Mouse (Mus musculus) midbrain, embryonic 11.5 days (tissue): ENCODE measurements around the gene Arl15. TPM values are rescaled to one million over a fixed set of nuclear protein-coding genes. Genes with fewer than 3 reads are reported as not detected.

ENCODE experiments used
- ATAC-seq: fragments of 200-750 bp; cut with Nextera tagmentation; 2 replicates; pipeline ENCODE4 v1.8.0; 2017; ENCODE audit warnings: moderate TSS enrichment, moderate library complexity; ENCODE audit not compliant: low FRiP score
- DNase-seq: peaks from one replicate; pipeline ENCODE4 v3.0.0; 2015; ENCODE audit warnings: low spot score; ENCODE audit errors: missing footprints
- H3K27ac ChIP-seq: fragments of 300-500 bp; sonication (generic); 2 replicates; pipeline ENCODE4 v1.5.1; 2014; ENCODE audit warnings: low read depth, low read length
- H3K27me3 ChIP-seq: fragments of 300-500 bp; sonication (generic); 2 replicates; pipeline ENCODE4 v1.6.1; 2014; ENCODE audit warnings: mild to moderate bottlenecking, low read length, moderate library complexity, mixed read lengths; ENCODE audit not compliant: control insufficient read depth, insufficient read depth
- H3K36me3 ChIP-seq: fragments of 300-500 bp; sonication (generic); 2 replicates; pipeline ENCODE4 v1.6.1; 2014; ENCODE audit warnings: mild to moderate bottlenecking, low read length, moderate library complexity, mixed read lengths; ENCODE audit not compliant: control insufficient read depth, insufficient read depth
- H3K4me1 ChIP-seq: fragments of 300-500 bp; sonication (generic); 2 replicates; pipeline ENCODE4 v1.6.1; 2014; ENCODE audit warnings: low read length; ENCODE audit not compliant: control insufficient read depth, insufficient read depth
- H3K4me2 ChIP-seq: fragments of 300-500 bp; sonication (generic); 2 replicates; pipeline ENCODE4 v1.6.1; 2014; ENCODE audit warnings: mild to moderate bottlenecking, moderate library complexity
- H3K4me3 ChIP-seq: fragments of 300-500 bp; sonication (generic); 2 replicates; pipeline ENCODE4 v1.5.1; 2014; ENCODE audit warnings: low read depth, low read length
- H3K9ac ChIP-seq: fragments of 300-500 bp; sonication (generic); 2 replicates; pipeline ENCODE4 v1.6.1; 2014; ENCODE audit warnings: low read length
- H3K9me3 ChIP-seq: fragments of 300-500 bp; sonication (generic); 2 replicates; pipeline ENCODE4 v1.6.1; 2016; ENCODE audit warnings: low read length; ENCODE audit not compliant: control insufficient read depth
- WGBS: fragments of 180-500 bp; shearing (Covaris S2); extraction: QIAGEN DNeasy Blood & Tissue Kit; methylation state at CpG from one replicate; pipeline ENCODE4 v1.1.7; 2014; 5-methylcytosine and 5-hydroxymethylcytosine counted together
- polyA plus RNA-seq: library from polyadenylated mRNA; unstranded; fragments of >200 nt; fragmentation: Nextera tagmentation; extraction: Ambion mirVana; gene quantifications from 2 replicates; pipeline ENCODE4 v1.2.1, GENCODE M21; 2014

The Arl15 gene
- polyA plus RNA-seq, 1 experiment from 2014 or later: 13.6 TPM

- Histone ChIP-seq H3K27me3 (no peaks in the 10 kb centered on the region), H3K4me3 (no peak overlapping the region), H3K36me3 (no peaks in the 10 kb centered on the region), H3K4me2 (no peak overlapping the region), H3K9me3 (no peaks in the 10 kb centered on the region), H3K27ac (no peak overlapping the region), H3K4me1 (no peaks in the 10 kb centered on the region), H3K9ac (no peak overlapping the region)
- DNase-seq (no peak), ATAC-seq (no peak)
These were observed 302.1 kb downstream of the Arl15 start for GRCm38 (mm10) chr13:114096386-114096785.

GRCm38 (mm10) chr13:114101155-114101554 is 306.9 kb downstream of the Arl15 start:
- H3K4me1 ChIP-seq: no peaks in the 10 kb centered on the region
- no peak overlapping the region for H3K9ac ChIP-seq
- H3K4me3 ChIP-seq: no peak overlapping the region
- H3K4me2 ChIP-seq: no peak overlapping the region
- ATAC-seq (no peak), DNase-seq (peak; percentile 60)
- WGBS: 83% methylated on average over 5 of the region's 5 CpGs
- H3K36me3 ChIP-seq: no peaks in the 10 kb centered on the region
- no peaks in the 10 kb centered on the region for H3K9me3 ChIP-seq
- no peak overlapping the region for H3K27ac ChIP-seq
- H3K27me3 ChIP-seq: no peaks in the 10 kb centered on the region

DNA sequence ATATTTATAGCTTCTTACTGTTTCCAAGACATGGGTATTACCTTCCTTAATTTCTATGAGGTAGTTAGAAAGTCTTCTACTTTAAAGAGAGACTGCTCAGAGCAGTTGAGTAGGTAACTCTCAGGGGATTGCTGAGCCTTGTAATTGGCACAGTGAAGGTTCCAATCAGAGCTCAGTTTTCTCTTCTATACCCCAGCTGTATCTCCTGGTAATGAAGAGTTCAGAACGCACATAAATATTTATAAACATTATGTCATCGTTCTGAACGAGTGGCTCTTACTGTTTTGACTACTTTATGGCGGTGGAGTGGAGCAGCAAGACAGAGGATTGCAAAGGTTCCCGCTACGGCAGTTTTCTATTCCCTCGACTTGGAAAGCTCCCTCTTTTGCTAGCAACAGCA is 311.8 kb downstream of the Arl15 start:
- Histone ChIP-seq H3K36me3 (no peaks in the 10 kb centered on the region), H3K27me3 (no peaks in the 10 kb centered on the region), H3K4me1 (no peaks in the 10 kb centered on the region), H3K4me3 (no peak overlapping the region), H3K9me3 (no peaks in the 10 kb centered on the region), H3K27ac (no peak overlapping the region), H3K4me2 (no peak overlapping the region), H3K9ac (no peak overlapping the region)
- DNase-seq (no peak), ATAC-seq (no peak)
- WGBS: 73% methylated on average over 7 of the region's 7 CpGs

GRCm38 (mm10) chr13:114107499-114107898 is 313.2 kb downstream of the Arl15 start:
- 94% methylated on average over 7 of the region's 7 CpGs for WGBS
- no peak overlapping the region for H3K9ac ChIP-seq
- ATAC-seq: no peak
- peak; percentile 68 for DNase-seq
- no peak overlapping the region for H3K4me2 ChIP-seq
- no peaks in the 10 kb centered on the region for H3K36me3 ChIP-seq
- no peaks in the 10 kb centered on the region for H3K9me3 ChIP-seq
- no peak overlapping the region for H3K27ac ChIP-seq
- H3K27me3 ChIP-seq: no peaks in the 10 kb centered on the region
- H3K4me3 ChIP-seq: no peak overlapping the region
- no peaks in the 10 kb centered on the region for H3K4me1 ChIP-seq

GRCm38 (mm10) chr13:114109441-114109840 is 315.1 kb downstream of the Arl15 start:
- Histone ChIP-seq H3K27ac (no peak overlapping the region), H3K4me2 (no peak overlapping the region), H3K27me3 (no peaks in the 10 kb centered on the region), H3K4me1 (no peaks in the 10 kb centered on the region), H3K9me3 (no peaks in the 10 kb centered on the region), H3K9ac (no peak overlapping the region), H3K4me3 (no peak overlapping the region), H3K36me3 (no peaks in the 10 kb centered on the region)
- DNase-seq (peak; percentile 70), ATAC-seq (no peak)
- 87% methylated on average over 10 of the region's 10 CpGs for WGBS

GRCm38 (mm10) chr13:114109845-114110244 is 315.5 kb downstream of the Arl15 start:
- WGBS: 62% methylated on average over 4 of the region's 4 CpGs
- no peak overlapping the region for H3K4me3 ChIP-seq
- H3K4me2 ChIP-seq: no peak overlapping the region
- peak; percentile 33 for DNase-seq
- H3K36me3 ChIP-seq: no peaks in the 10 kb centered on the region
- H3K27me3 ChIP-seq: no peaks in the 10 kb centered on the region
- no peak overlapping the region for H3K9ac ChIP-seq
- ATAC-seq: no peak
- H3K4me1 ChIP-seq: no peaks in the 10 kb centered on the region
- no peak overlapping the region for H3K27ac ChIP-seq
- no peaks in the 10 kb centered on the region for H3K9me3 ChIP-seq

DNA sequence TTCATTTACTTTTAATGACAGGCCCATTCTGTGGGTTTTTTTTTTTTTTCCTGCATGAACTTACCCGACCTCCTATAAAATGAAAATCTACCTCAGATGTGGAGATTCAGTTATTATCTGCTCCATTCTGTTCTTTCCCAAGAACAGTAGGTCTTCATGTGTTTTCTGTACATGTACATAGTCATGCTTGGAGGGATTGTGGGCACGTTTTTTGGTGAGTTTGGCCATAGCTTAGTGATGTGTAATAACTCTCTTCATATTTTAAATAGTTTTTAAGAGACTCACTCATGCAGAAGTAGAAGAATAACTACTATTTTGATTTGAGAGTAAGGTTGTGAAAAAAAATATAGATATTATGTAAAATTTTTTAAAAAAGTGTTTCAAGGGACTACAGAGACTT is 319.2 kb downstream of the Arl15 start:
- DNase-seq (peak; percentile 28), ATAC-seq (no peak)
- H3K9ac ChIP-seq: no peak overlapping the region
- no peaks in the 10 kb centered on the region for H3K9me3 ChIP-seq
- H3K4me2 ChIP-seq: no peak overlapping the region
- no peaks in the 10 kb centered on the region for H3K27me3 ChIP-seq
- WGBS: 83% methylated on average over 2 of the region's 2 CpGs
- H3K27ac ChIP-seq: no peak overlapping the region
- H3K4me1 ChIP-seq: no peaks in the 10 kb centered on the region
- no peaks in the 10 kb centered on the region for H3K36me3 ChIP-seq
- no peak overlapping the region for H3K4me3 ChIP-seq

GRCm38 (mm10) chr13:114114586-114114985 is 320.3 kb downstream of the Arl15 start:
- Histone ChIP-seq H3K9ac (no peak overlapping the region), H3K4me3 (no peak overlapping the region), H3K27me3 (no peaks in the 10 kb centered on the region), H3K27ac (no peak overlapping the region), H3K9me3 (no peaks in the 10 kb centered on the region), H3K36me3 (no peaks in the 10 kb centered on the region), H3K4me1 (no peaks in the 10 kb centered on the region), H3K4me2 (no peak overlapping the region)
- ATAC-seq: no peak
- WGBS: 94% methylated on average over 12 of the region's 12 CpGs
- peak; percentile 71 for DNase-seq

GRCm38 (mm10) chr13:114115106-114115505 is 320.8 kb downstream of the Arl15 start:
- Histone ChIP-seq H3K9ac (no peak overlapping the region), H3K36me3 (no peaks in the 10 kb centered on the region), H3K4me3 (no peak overlapping the region), H3K4me1 (no peaks in the 10 kb centered on the region), H3K9me3 (no peaks in the 10 kb centered on the region), H3K27me3 (no peaks in the 10 kb centered on the region), H3K4me2 (no peak overlapping the region), H3K27ac (no peak overlapping the region)
- ATAC-seq (no peak), DNase-seq (peak; percentile 82)
- WGBS: 95% methylated on average over 4 of the region's 4 CpGs
